Mouse (Mus musculus) heart, embryonic 10.5 days (tissue): ENCODE measurements around the gene Mrm1. TPM values are rescaled to one million over a fixed set of nuclear protein-coding genes. Genes with fewer than 3 reads are reported as not detected.
"Not testable (repeated sequence)": the region's sequence is repeated elsewhere in the genome, so short reads cannot be mapped to it uniquely, and the experiment has no call there.

Experiments used
- DNase-seq: peaks from one replicate; pipeline ENCODE4 v3.0.0-alpha.2; 2017; ENCODE audit warnings: low spot score
- H3K27ac ChIP-seq: fragments of 300-500 bp; sonication (generic); 2 replicates; pipeline ENCODE4 v1.5.1; 2016; ENCODE audit warnings: mild to moderate bottlenecking
- H3K27me3 ChIP-seq: fragments of 300-500 bp; sonication (generic); 2 replicates; pipeline ENCODE4 v1.6.1; 2016; ENCODE audit warnings: mild to moderate bottlenecking; ENCODE audit not compliant: poor library complexity, insufficient read depth, severe bottlenecking
- H3K36me3 ChIP-seq: fragments of 300-500 bp; sonication (generic); 2 replicates; pipeline ENCODE4 v1.6.1; 2016; ENCODE audit warnings: mild to moderate bottlenecking, moderate library complexity
- H3K4me1 ChIP-seq: fragments of 300-500 bp; sonication (generic); 2 replicates; pipeline ENCODE4 v1.6.1; 2016; ENCODE audit warnings: mild to moderate bottlenecking
- H3K4me3 ChIP-seq: fragments of 300-500 bp; sonication (generic); 2 replicates; pipeline ENCODE4 v1.5.1; 2016; ENCODE audit warnings: mild to moderate bottlenecking, moderate library complexity
- H3K9me3 ChIP-seq: fragments of 300-500 bp; sonication (generic); 2 replicates; pipeline ENCODE4 v1.6.1; 2016; ENCODE audit warnings: mild to moderate bottlenecking, moderate library complexity
- WGBS: fragments of 180-500 bp; shearing (Covaris S2); methylation state at CpG from one replicate; pipeline ENCODE4 v1.1.7; 2016; 5-methylcytosine and 5-hydroxymethylcytosine counted together
- polyA plus RNA-seq: library from polyadenylated mRNA; unstranded; fragments of >200 nt; fragmentation: Nextera tagmentation; extraction: Ambion mirVana; gene quantifications from 2 replicates; pipeline ENCODE4 v1.2.1, GENCODE M21; 2016

Mrm1 gene
- 12.7 and 15.7 TPM in 2 replicates for polyA plus RNA-seq

GRCm38 (mm10) chr11:84818961-84819692 is at the start of gene Mrm1:
Gene Mrm1 (minus strand): TSS chr11:84819515.
- H3K27ac ChIP-seq: peak within 1 kb of the TSS; percentile 94
- peaks cover 18% of the 10 kb centered on the region; the same call in 1 of the 2 replicates for H3K27me3 ChIP-seq
- DNase-seq: peak; percentile 99
- H3K4me1 ChIP-seq: peaks cover 41% of the 10 kb centered on the region
- peaks cover 16% of the 10 kb centered on the region for H3K36me3 ChIP-seq
- peak within 1 kb of the TSS; percentile 81 for H3K4me3 ChIP-seq
- WGBS: under 1% methylated on average over 55 of the region's 55 CpGs
- H3K9me3 ChIP-seq: no peaks in the 10 kb centered on the region

- 9% methylated on average over 7 of the region's 7 CpGs for WGBS
- no peak for DNase-seq
- Histone ChIP-seq H3K36me3 (0 out of 2 replicates have a peak, but pooled peaks cover 10% of the 10 kb centered on the region), H3K4me1 (peaks cover 8% of the 10 kb centered on the region; the same call in 1 of the 2 replicates), H3K9me3 (no peaks in the 10 kb centered on the region), H3K27ac (peak overlapping the region; percentile 98), H3K4me3 (peak overlapping the region; percentile 97), H3K27me3 (no peaks in the 10 kb centered on the region)
Observed at GRCm38 (mm10) chr11:84868786-84869259, 49.5 kb upstream of the Mrm1 start.

GRCm38 (mm10) chr11:84867586-84867985 is 48.3 kb upstream of the Mrm1 start:
- H3K27me3 ChIP-seq: no peaks in the 10 kb centered on the region
- H3K4me1 ChIP-seq: peaks cover 8% of the 10 kb centered on the region; the same call in 1 of the 2 replicates
- H3K27ac ChIP-seq: no peak overlapping the region
- H3K36me3 ChIP-seq: peaks cover 17% of the 10 kb centered on the region; the same call in 1 of the 2 replicates
- DNase-seq: no peak
- 91% methylated on average over 2 of the region's 2 CpGs for WGBS
- H3K4me3 ChIP-seq: 0 out of 2 replicates have a peak overlapping the region, but pooled peaks have one; percentile 5
- H3K9me3 ChIP-seq: no peaks in the 10 kb centered on the region

- Histone ChIP-seq H3K4me3 (no peak overlapping the region), H3K27ac (no peak overlapping the region), H3K4me1 (peaks cover 8% of the 10 kb centered on the region; the same call in 1 of the 2 replicates), H3K27me3 (no peaks in the 10 kb centered on the region), H3K9me3 (no peaks in the 10 kb centered on the region), H3K36me3 (peaks cover 39% of the 10 kb centered on the region)
- no peak for DNase-seq
- 50% methylated on average over 2 of the region's 2 CpGs for WGBS
Observed at GRCm38 (mm10) chr11:84865268-84865667, 46.0 kb upstream of the Mrm1 start.

GRCm38 (mm10) chr11:84855285-84855684 is 36.0 kb upstream of the Mrm1 start:
- Histone ChIP-seq H3K9me3 (no peaks in the 10 kb centered on the region), H3K4me3 (no peak overlapping the region), H3K27me3 (no peaks in the 10 kb centered on the region), H3K27ac (no peak overlapping the region), H3K4me1 (no peaks in the 10 kb centered on the region), H3K36me3 (peaks cover 86% of the 10 kb centered on the region)
- no peak for DNase-seq
- 93% methylated on average over 6 of the region's 6 CpGs for WGBS

- peaks cover 80% of the 10 kb centered on the region for H3K36me3 ChIP-seq
- H3K4me1 ChIP-seq: no peaks in the 10 kb centered on the region
- H3K27ac ChIP-seq: no peak overlapping the region
- no peak overlapping the region for H3K4me3 ChIP-seq
- 88% methylated on average over 7 of the region's 7 CpGs for WGBS
- no peaks in the 10 kb centered on the region for H3K9me3 ChIP-seq
- H3K27me3 ChIP-seq: no peaks in the 10 kb centered on the region
- no peak for DNase-seq
Observed at GRCm38 (mm10) chr11:84847475-84848090, 28.3 kb upstream of the Mrm1 start.

GRCm38 (mm10) chr11:84846741-84847474 is 27.6 kb upstream of the Mrm1 start:
- Histone ChIP-seq H3K9me3 (no peaks in the 10 kb centered on the region), H3K4me1 (no peaks in the 10 kb centered on the region), H3K4me3 (no peak overlapping the region), H3K36me3 (peaks cover 78% of the 10 kb centered on the region), H3K27me3 (no peaks in the 10 kb centered on the region), H3K27ac (no peak overlapping the region)
- WGBS: 93% methylated on average over 15 of the region's 15 CpGs
- DNase-seq: no peak

- Histone ChIP-seq H3K27me3 (no peaks in the 10 kb centered on the region), H3K4me1 (no peaks in the 10 kb centered on the region), H3K27ac (no peak overlapping the region), H3K36me3 (peaks cover 86% of the 10 kb centered on the region), H3K4me3 (no peak overlapping the region), H3K9me3 (no peaks in the 10 kb centered on the region)
- DNase-seq: no peak
- WGBS: 91% methylated on average over 2 of the region's 2 CpGs
Observed at GRCm38 (mm10) chr11:84839330-84839729, 20.0 kb upstream of the Mrm1 start.

- 74% methylated on average over 11 of the region's 11 CpGs for WGBS
- not testable (repeated sequence) for H3K9me3 ChIP-seq, DNase-seq, H3K27me3 ChIP-seq
- Histone ChIP-seq H3K36me3 (peaks cover 44% of the 10 kb centered on the region), H3K4me3 (peak overlapping the region; percentile 95), H3K27ac (peak overlapping the region; percentile 90), H3K4me1 (peaks cover 35% of the 10 kb centered on the region)
Observed at GRCm38 (mm10) chr11:84829495-84829894, 10.2 kb upstream of the Mrm1 start.

- peak; percentile 96 for DNase-seq
- under 1% methylated on average over 62 of the region's 62 CpGs for WGBS
- peaks cover 43% of the 10 kb centered on the region for H3K4me1 ChIP-seq
- H3K4me3 ChIP-seq: peak within 1 kb of the TSS; percentile 95
- peaks cover 6% of the 10 kb centered on the region; the same call in 1 of the 2 replicates for H3K27me3 ChIP-seq
- H3K9me3 ChIP-seq: no peaks in the 10 kb centered on the region
- H3K36me3 ChIP-seq: peaks cover 37% of the 10 kb centered on the region
- H3K27ac ChIP-seq: peak within 1 kb of the TSS; percentile 90
Observed at GRCm38 (mm10) chr11:84828516-84829399, 9.4 kb upstream of the Mrm1 start, which contains the start of gene Dhrs11. Gene Dhrs11 (minus strand): TSS chr11:84828994.

- peak overlapping the region; percentile 95 for H3K4me3 ChIP-seq
- no peaks in the 10 kb centered on the region for H3K9me3 ChIP-seq
- 38% methylated on average over 3 of the region's 3 CpGs for WGBS
- H3K27ac ChIP-seq: peak overlapping the region; percentile 90
- peaks cover 6% of the 10 kb centered on the region; the same call in 1 of the 2 replicates for H3K27me3 ChIP-seq
- DNase-seq: no peak
- H3K36me3 ChIP-seq: peaks cover 31% of the 10 kb centered on the region
- peaks cover 50% of the 10 kb centered on the region for H3K4me1 ChIP-seq
Observed at GRCm38 (mm10) chr11:84827901-84828503, 8.7 kb upstream of the Mrm1 start.
